Mouse (Mus musculus): Measurements from ENCODE around the gene Alox8. TPM values are rescaled to one million over a fixed set of nuclear protein-coding genes. Genes with fewer than 3 reads are reported as not detected.

Alox8 gene
- total RNA-seq, 2 experiments from 2014 or later = 7.5 to 8.2 TPM

DNA sequence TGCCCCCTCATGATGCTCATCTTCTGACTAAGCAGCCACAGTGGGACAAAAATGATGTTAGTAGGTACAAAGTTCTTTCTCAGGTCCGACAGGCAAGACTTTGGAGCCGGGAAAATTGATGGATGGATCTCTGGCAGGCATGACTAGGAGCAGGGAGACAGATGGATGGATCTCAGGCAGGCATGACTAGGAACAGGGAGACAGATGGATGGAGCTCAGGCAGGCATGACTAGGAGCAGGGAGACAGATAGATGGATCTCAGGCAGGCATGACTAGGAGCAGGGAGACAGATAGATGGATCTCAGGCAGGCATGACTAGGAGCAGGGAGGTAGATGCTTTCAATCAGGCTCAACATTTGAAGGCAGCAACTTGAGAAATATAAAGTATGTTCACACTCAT is 13.8 kb upstream of the Alox8 start:
- peak; percentile 68 to 80 for DNase-seq (ENCODE audit: low spot score in 2 of 2)
- Histone ChIP-seq H3K27ac (peak overlapping the region; percentile 82), H3K4me3 (peak overlapping the region; percentile 57)
- no peak for TF ChIP-seq CTCF (conservative IDR thresholded peaks at IDR 0.05)

DNA sequence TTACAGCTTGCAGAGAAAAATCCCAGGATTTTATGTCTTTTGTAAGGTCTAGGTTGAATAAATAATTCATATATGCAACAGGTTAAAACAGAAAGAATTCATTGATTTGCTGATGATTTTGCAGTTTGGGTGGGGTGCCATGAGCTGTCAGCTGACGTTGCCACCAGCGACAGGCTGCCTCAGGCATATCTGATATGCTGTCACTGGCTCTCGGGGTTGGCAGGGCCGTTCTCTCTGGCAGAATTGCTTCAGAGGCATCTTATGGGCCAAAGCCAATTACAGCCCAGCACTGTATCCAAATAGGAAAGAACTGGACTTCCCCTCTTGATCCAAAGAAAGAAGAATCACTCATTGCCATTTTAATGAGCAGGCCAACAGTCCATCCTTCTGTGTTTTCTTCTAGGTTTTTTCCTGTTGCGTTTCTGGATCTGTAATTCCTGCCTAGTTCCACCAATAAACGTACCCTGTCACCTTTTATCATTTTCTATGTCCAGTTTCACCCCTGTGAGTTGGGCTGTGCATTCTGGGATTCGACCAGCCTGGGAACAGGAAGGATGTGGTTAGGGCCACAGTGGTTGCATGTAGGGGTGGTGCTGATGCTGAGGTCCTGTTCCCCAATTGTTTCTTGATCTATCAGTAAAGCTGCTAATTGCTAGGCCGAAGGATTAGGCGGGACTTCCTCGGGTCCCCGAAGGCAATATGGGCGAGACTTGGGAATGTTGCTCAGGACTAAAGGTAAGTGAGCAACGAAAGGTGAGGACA is 5.0 kb upstream of the Alox8 start:
- no peak overlapping the region for H3K4me3 ChIP-seq
- H3K27ac ChIP-seq = no peak overlapping the region
- no peak for DNase-seq (ENCODE audit: low spot score in 2 of 2)
- TF ChIP-seq CTCF (conservative IDR thresholded peaks at IDR 0.05) = no peak

DNA sequence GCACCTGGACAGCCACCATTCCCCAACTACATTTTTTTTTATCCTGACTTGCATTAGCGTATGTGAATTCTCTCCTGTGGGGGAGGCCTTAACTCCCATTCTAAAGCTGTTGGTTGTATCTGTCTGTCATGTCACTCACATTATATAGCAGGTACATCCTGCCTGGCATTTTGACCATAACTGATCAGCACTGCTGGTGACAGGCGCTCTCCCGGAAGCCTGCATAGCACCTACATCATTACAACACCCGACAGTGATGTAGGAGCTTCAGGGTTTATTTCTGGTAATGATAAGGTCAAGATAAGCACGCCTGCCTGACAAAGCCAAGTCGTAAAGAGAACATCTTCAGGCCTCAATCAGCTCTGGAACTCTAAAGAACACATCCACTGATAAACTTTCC is 2.6 kb upstream of the Alox8 start:
- no peak overlapping the region for H3K4me3 ChIP-seq
- no peak for TF ChIP-seq CTCF (conservative IDR thresholded peaks at IDR 0.05)
- no peak for DNase-seq (ENCODE audit: low spot score in 2 of 2)
- no peak overlapping the region for H3K27ac ChIP-seq

DNA sequence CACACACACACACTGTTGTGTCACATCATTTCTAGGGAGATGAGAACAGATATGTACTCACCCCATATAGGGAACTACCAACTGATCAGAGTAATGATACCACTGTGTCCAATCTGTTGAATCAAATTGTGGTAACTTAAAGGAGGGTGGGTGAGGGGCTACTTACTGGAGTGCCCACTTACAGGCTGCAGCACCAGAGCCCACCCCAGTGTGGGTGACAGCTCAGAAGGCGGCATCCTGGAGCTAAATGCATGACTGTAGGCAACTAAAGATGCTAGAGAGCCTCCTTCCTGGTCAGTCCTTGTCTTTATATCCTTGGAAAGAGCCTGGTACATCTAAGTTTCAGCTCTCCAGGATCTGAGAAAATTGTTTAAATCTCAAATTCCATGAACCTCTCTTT is 1.6 kb upstream of the Alox8 start:
- TF ChIP-seq CTCF (conservative IDR thresholded peaks at IDR 0.05) = no peak
- H3K4me3 ChIP-seq = no peak overlapping the region
- no peak overlapping the region for H3K27ac ChIP-seq
- no peak for DNase-seq (ENCODE audit: low spot score in 2 of 2)

DNA sequence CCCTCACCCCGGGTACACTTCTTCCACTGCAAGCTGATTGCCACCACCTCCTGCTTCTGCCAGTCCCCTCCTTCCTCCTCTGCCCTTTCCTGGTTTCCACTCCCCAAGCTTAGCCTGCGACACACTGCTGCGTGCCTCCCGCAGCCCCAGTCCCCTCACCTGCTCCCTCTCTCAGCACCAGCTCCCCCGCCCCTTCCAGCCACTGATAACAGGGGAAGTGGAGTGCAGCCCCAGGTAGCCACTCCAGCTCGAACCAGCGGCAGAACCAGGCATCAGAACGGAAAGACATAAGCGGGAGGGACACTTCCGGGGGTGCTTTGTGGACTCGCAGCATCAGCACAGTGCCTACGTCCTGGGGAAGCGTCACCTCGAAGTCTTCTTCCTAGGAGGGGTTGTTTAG is 449 bp downstream of the Alox8 start:
- no peak for TF ChIP-seq CTCF (conservative IDR thresholded peaks at IDR 0.05)
- Histone ChIP-seq H3K27ac (peak overlapping the region; percentile 39; the same call in 1 of the 2 replicates), H3K4me3 (peak overlapping the region; percentile 50)
- no peak for DNase-seq (ENCODE audit: low spot score in 2 of 2)

DNA sequence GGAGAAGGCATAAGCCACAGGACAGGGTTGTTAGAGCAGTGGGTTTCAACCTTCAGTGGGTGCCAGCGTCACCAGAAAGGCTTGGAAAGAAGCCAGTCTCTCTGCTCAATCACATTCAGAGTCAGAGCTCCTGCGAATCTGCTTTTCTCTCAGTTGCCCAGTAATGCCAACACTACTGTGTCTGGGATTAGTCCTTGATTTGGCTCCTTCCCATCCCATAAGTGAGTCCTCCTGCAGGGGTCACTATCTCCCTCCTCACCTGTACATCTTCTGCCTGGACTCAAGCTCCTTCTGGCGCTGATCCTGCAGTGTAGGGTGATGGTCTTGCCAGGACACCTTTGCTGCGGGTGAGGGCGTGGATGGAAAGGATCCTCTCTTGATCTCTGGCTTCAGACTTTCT is 877 bp downstream of the Alox8 start:
- TF ChIP-seq CTCF (conservative IDR thresholded peaks at IDR 0.05) = peak; percentile 42
- no peak for DNase-seq (ENCODE audit: low spot score in 2 of 2)
- H3K4me3 ChIP-seq = peak overlapping the region; percentile 50
- H3K27ac ChIP-seq = peak overlapping the region; percentile 39; the same call in 1 of the 2 replicates

DNA sequence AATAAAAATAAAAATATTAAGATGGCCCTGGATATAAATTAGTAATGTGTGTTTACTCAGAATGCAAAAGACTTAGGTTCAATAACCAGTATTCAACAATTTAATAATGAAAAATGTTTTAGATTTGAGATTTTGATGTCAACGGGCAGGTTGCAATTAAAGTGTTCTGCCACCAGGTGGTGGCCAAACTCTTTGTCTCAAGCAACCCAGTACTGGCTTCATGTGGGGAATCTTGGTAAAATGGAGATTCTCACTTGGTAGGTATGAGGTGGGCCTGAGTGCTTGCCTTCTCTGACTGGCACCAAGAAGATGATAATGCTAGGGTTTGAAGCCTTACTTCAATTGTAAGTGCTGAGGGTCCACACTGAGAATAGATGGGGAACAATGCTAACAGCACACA is 4.8 kb downstream of the Alox8 start:
- peak in 1 of 2 experiments; percentile 56 for DNase-seq (ENCODE audit: low spot score in 2 of 2)
- peak; percentile 96 for TF ChIP-seq CTCF (conservative IDR thresholded peaks at IDR 0.05)
- no peak overlapping the region for H3K27ac ChIP-seq
- no peak overlapping the region for H3K4me3 ChIP-seq

DNA sequence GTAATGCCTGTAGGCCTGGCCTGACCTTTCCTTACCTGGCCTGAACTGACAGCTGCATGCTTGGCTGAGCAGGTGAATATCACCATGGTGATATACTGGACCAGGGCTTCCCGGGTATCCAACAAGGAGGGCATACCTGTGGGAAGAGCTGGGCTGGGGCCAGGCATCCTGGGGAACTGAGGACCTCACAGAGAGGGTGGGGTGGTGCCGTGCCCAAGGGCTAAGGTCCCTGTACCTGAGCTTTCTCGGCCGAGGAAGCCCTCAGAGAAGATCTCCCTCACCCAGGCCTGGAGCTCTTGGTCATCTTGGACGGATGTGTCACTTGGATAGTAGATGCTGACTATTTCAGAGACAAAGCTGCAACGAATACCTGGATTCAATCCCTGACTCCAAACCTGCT is 11.7 kb downstream of the Alox8 start:
- no peak for TF ChIP-seq CTCF (conservative IDR thresholded peaks at IDR 0.05)
- no peak for DNase-seq (ENCODE audit: low spot score in 2 of 2)
- H3K27ac ChIP-seq = no peak overlapping the region
- no peak overlapping the region for H3K4me3 ChIP-seq

DNA sequence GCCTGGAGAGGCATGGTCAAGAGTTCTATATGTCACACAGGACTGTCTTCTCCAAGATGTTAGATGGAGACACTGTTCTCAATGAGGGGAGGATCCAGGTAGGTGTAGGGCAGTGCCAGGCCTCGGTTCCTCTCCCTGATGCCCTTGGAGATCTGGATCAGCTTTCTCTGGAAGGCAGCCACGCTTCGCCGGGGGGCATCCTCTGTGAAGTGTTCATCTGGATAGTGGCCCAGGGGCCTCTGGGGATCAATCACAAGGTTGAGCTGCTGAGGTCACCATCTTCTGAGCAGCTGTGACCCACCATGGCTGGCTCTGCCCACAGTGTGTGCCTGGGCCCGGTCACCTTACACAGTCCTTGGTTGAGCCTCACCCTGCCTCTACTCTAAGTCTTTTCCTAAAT is 12.6 kb downstream of the Alox8 start:
- no peak overlapping the region for H3K4me3 ChIP-seq
- H3K27ac ChIP-seq = no peak overlapping the region
- DNase-seq (ENCODE audit: low spot score in 2 of 2) = no peak
- no peak for TF ChIP-seq CTCF (conservative IDR thresholded peaks at IDR 0.05)

DNA sequence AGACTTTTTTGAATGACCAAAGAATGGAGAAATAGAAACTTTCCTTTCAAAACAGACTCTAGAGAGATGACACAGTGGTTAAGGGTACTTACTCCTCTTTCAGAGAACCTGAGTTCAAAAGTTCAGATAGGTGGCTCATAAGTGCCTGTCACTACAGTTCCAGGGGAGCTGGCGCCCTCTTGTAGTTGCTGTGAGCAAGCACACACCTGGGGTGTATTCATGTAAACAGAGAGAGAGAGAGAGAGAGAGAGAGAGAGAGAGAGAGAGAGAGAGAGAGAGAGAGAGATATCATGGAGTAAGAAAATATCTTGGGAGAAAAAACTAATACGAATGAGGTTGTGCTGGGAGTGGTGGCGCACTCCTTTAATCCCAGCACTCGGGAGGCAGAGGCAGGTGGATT is 17.5 kb downstream of the Alox8 start:
- H3K4me3 ChIP-seq = no peak overlapping the region
- TF ChIP-seq CTCF (conservative IDR thresholded peaks at IDR 0.05) = no peak
- H3K27ac ChIP-seq = no peak overlapping the region
- DNase-seq (ENCODE audit: low spot score in 2 of 2) = no peak

DNA sequence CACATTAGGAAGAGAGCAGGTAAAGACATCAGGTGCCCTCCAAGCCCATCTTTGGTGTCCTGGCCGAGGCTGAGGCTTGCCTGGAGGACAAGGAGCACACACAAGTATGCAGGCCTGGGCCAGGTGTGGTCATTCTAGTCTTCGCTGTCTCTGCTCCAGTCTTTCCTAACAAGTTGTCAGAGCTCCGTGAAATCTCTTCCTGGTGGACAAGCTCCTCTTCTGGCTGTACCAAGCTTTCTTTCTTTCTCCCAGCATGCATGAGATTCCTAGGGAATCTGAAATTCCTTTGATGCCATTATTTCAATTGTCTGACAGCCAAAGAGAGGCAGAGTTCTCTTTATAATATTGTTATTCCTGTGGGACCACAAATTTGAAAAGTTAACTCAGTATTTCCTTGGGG is 18.1 kb downstream of the Alox8 start:
- no peak overlapping the region for H3K27ac ChIP-seq
- TF ChIP-seq CTCF (conservative IDR thresholded peaks at IDR 0.05) = no peak
- no peak for DNase-seq (ENCODE audit: low spot score in 2 of 2)
- no peak overlapping the region for H3K4me3 ChIP-seq

DNA sequence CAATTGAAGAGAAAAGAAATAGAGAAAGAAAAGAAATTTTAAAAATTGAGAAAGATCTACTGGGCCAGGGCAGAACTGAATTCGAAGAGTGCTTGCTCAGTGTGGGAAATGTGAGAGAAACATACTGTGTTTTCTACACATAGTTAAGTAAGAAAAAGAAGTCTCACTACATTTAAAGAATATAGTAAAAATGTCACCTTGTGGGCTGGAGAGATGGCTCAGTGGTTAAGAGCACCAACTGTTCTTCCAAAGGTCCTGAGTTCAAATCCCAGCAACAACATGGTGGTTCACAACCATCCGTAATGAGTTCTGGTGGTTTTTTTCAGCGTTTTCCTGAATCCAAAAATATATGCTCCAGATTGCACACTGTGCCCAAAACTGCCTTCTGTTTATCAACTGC is 19.1 kb downstream of the Alox8 start:
- Histone ChIP-seq H3K27ac (no peak overlapping the region), H3K4me3 (no peak overlapping the region)
- TF ChIP-seq CTCF (conservative IDR thresholded peaks at IDR 0.05) = no peak
- no peak for DNase-seq (ENCODE audit: low spot score in 2 of 2)

DNA sequence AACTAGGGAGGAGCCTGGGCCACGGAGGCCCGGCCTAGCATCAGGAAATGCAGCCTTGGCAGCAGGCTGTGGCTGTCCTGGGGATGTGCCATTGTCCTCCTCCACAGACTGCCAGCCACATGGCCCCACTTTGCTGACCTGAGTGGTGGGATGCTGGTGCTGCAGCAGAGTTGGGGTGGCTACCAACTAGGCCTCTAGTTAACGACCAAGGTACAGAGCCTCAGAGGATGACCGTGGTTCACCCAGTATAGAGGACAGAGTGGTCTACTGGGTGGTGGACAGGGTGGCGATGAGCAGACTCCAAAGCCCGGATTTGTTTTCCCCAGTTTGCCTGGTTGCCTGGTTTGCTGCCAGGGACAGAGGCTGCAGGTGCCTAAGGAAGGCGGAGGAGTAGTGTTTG is 22.9 kb downstream of the Alox8 start:
- H3K27ac ChIP-seq = no peak overlapping the region
- TF ChIP-seq CTCF (conservative IDR thresholded peaks at IDR 0.05) = no peak
- no peak overlapping the region for H3K4me3 ChIP-seq
- DNase-seq (ENCODE audit: low spot score in 2 of 2) = no peak

DNA sequence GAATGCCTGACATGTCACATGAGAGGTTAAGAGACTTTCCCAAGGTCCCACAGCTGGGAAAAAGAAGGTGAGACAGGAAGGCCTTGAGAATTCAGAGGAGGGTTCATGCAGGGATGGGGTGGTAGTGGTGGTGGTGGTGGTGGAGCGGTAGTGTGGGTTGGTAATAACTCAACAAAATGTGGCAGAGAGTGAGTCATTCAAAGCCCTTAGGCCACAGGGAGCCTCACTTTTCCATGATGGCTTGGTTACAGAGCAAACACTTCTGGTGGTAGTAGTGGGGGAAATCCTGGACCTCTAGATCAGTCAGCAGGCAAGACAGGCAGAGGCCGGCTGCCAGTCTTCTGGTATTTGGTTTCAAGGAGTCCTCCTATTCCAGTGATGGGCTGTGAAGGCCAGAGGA is 25.0 kb downstream of the Alox8 start:
- Histone ChIP-seq H3K4me3 (no peak overlapping the region), H3K27ac (no peak overlapping the region)
- TF ChIP-seq CTCF (conservative IDR thresholded peaks at IDR 0.05) = no peak
- no peak for DNase-seq (ENCODE audit: low spot score in 2 of 2)
